21 mouse cellular contexts compared by ENCODE assay signal in the genomic region with DNA sequence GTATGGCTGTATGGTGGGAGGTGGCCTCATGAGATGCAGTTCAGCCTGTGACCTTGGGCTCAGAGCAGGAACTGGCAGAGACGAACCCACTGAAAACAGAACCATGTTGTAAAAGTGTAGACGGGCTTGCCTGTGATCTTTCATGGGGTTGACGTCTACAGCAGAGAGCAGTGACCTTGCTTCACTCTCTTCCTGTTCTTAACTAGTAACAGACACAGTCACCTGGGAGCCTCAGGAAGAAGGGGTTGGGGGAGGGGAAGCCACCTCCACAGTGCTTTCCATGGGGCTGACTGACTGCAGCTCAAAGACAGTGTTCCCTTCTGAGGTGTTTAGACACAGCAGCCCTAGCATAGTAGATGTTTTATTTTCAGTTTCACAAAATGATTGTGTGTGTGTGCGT.
DNase-seq lines count a peak whose midpoint lies in the region; ATAC-seq and TF ChIP-seq lines count a peak whose summit lies in the region.
"Had no signal": no experiment of that assay in that cellular context is flagged by ENCODE, and none has a peak within 500 bp of the region (broad histone marks: within the 10 kb centered on the region; RNA-seq: fewer than 3 reads in every experiment).

No protein-coding gene starts in this region.

- H3K4me2 ChIP-seq in kidney, embryonic 15.5 days = no peak overlapping the region
- H3K4me2 ChIP-seq in limb, embryonic 11.5 days (ENCODE audit: low read depth, severe bottlenecking) = no peak overlapping the region; the same call in 1 of the 2 replicates
- H3K4me2 ChIP-seq: heart, embryonic 15.5 days; hindbrain, embryonic 15.5 days; intestine, embryonic 15.5 days; midbrain, embryonic 12.5 days; neural tube, embryonic 12.5 days had no signal

- no peak for DNase-seq in kidney, adult 2 months
- DNase-seq in ZHBTc4 (ENCODE audit: low read depth, low spot score) = peak; percentile 17
- peak; percentile 44 for DNase-seq in embryo, embryonic 9.5 days (ENCODE audit: extremely low spot score)
- peak; percentile 85 for DNase-seq in limb, embryonic 11.5 days (ENCODE audit: low spot score)
- no peak for DNase-seq in left cerebral cortex, adult 9 months (ENCODE audit: low spot score in 2 of 2)
- DNase-seq in layer of hippocampus, adult 18-20 months (ENCODE audit: low spot score in 2 of 2) = no peak
- DNase-seq: cerebellum, adult 11 months; cerebellum, postnatal 10 days; heart, postnatal 36 days; kidney, postnatal 25 days; layer of hippocampus, adult 9-11 months; thymus, postnatal 14 days had no signal

- H3K36me3 ChIP-seq in kidney, embryonic 15.5 days = no peaks in the 10 kb centered on the region
- no peaks in the 10 kb centered on the region for H3K36me3 ChIP-seq in kidney, adult 2 months (ENCODE audit: control insufficient read depth, insufficient read depth, low read length)
- H3K36me3 ChIP-seq in limb, embryonic 11.5 days (ENCODE audit: control insufficient read depth, insufficient read depth, low read length) = no peaks in the 10 kb centered on the region
- H3K36me3 ChIP-seq: forebrain, embryonic 10.5 days; heart, embryonic 15.5 days; hindbrain, embryonic 15.5 days; intestine, embryonic 15.5 days; midbrain, embryonic 12.5 days; neural tube, embryonic 12.5 days had no signal

- no peaks in the 10 kb centered on the region for H3K27me3 ChIP-seq in kidney, embryonic 15.5 days
- no peaks in the 10 kb centered on the region for H3K27me3 ChIP-seq in kidney, adult 2 months (replicated peaks; ENCODE audit: control insufficient read depth, insufficient read depth, low read length)
- no peaks in the 10 kb centered on the region for H3K27me3 ChIP-seq in limb, embryonic 11.5 days (ENCODE audit: control insufficient read depth, insufficient read depth, low read length)
- H3K27me3 ChIP-seq: heart, embryonic 15.5 days; hindbrain, embryonic 15.5 days; intestine, embryonic 15.5 days; midbrain, embryonic 12.5 days; neural tube, embryonic 12.5 days had no signal

- no peak for TF ChIP-seq CTCF in kidney, adult 2 months (conservative IDR thresholded peaks at IDR 0.05; ENCODE audit: insufficient read depth, insufficient read length, low read depth, low read length)

- H3K9me3 ChIP-seq in kidney, embryonic 15.5 days (replicated peaks) = no peaks in the 10 kb centered on the region
- no peaks in the 10 kb centered on the region for H3K9me3 ChIP-seq in limb, embryonic 11.5 days (ENCODE audit: control insufficient read depth, low read length)
- H3K9me3 ChIP-seq: forebrain, embryonic 10.5 days; heart, embryonic 15.5 days; hindbrain, embryonic 15.5 days; intestine, embryonic 15.5 days; midbrain, embryonic 12.5 days; neural tube, embryonic 12.5 days had no signal

- H3K27ac ChIP-seq in kidney, embryonic 15.5 days = 0 out of 2 replicates have a peak overlapping the region, but pooled peaks have one; percentile 41
- no peak overlapping the region for H3K27ac ChIP-seq in kidney, adult 2 months (ENCODE audit: insufficient read depth, low read depth, low read length)
- peak overlapping the region; percentile 66; the same call in 1 of the 2 replicates for H3K27ac ChIP-seq in limb, embryonic 11.5 days (replicated peaks; ENCODE audit: low read depth, low read length)
- H3K27ac ChIP-seq: forebrain, embryonic 10.5 days; heart, embryonic 15.5 days; hindbrain, embryonic 15.5 days; intestine, embryonic 15.5 days; midbrain, embryonic 12.5 days; neural tube, embryonic 12.5 days had no signal

- H3K9ac ChIP-seq in kidney, embryonic 15.5 days = no peak overlapping the region
- H3K9ac ChIP-seq in limb, embryonic 11.5 days (ENCODE audit: low read length) = no peak overlapping the region
- H3K9ac ChIP-seq: heart, embryonic 15.5 days; hindbrain, embryonic 15.5 days; intestine, embryonic 15.5 days; midbrain, embryonic 12.5 days; neural tube, embryonic 12.5 days had no signal

- WGBS in kidney, embryonic 15.5 days = 21% methylated on average over 4 of the region's 4 CpGs
- WGBS in kidney, adult 2 months = 34% methylated on average over 4 of the region's 4 CpGs
- WGBS in limb, embryonic 11.5 days = 14% methylated on average over 4 of the region's 4 CpGs

- no peak for TF ChIP-seq POLR2A in kidney, adult 2 months (IDR thresholded peaks at IDR 0.05; ENCODE audit: low read depth, low read length)

- 0 out of 2 replicates have a peak, but pooled peaks have one; percentile 43 for ATAC-seq in kidney, embryonic 15.5 days (replicated peaks; ENCODE audit: low FRiP score)
- peak; percentile 84 for ATAC-seq in limb, embryonic 11.5 days (ENCODE audit: insufficient number of reproducible peaks, low FRiP score, low TSS enrichment, low read depth)
- no peak for ATAC-seq in monocyte, adult 5-6 weeks (replicated peaks; ENCODE audit: insufficient number of reproducible peaks, low FRiP score, low TSS enrichment, poor library complexity, severe bottlenecking)
- ATAC-seq: CD4-positive, CD25-positive, alpha-beta regulatory T cell, adult 4 months; intestine, embryonic 15.5 days had no signal

- H3K4me1 ChIP-seq in kidney, embryonic 15.5 days = peaks cover 12% of the 10 kb centered on the region
- H3K4me1 ChIP-seq in kidney, adult 2 months (ENCODE audit: control insufficient read depth, insufficient read depth, low read length) = no peaks in the 10 kb centered on the region
- H3K4me1 ChIP-seq in limb, embryonic 11.5 days (ENCODE audit: control insufficient read depth, insufficient read depth, low read length) = peaks cover 9% of the 10 kb centered on the region; the same call in 1 of the 2 replicates
- H3K4me1 ChIP-seq: heart, embryonic 15.5 days; hindbrain, embryonic 15.5 days; midbrain, embryonic 12.5 days; neural tube, embryonic 12.5 days had no signal

- no peak overlapping the region for H3K4me3 ChIP-seq in kidney, embryonic 15.5 days (replicated peaks)
- H3K4me3 ChIP-seq in kidney, adult 2 months (ENCODE audit: insufficient read depth, low read depth, low read length) = no peak overlapping the region
- no peak overlapping the region for H3K4me3 ChIP-seq in limb, embryonic 11.5 days (ENCODE audit: low read depth, low read length)
- H3K4me3 ChIP-seq: forebrain, embryonic 10.5 days; heart, embryonic 15.5 days; hindbrain, embryonic 15.5 days; intestine, embryonic 15.5 days; midbrain, embryonic 12.5 days; neural tube, embryonic 12.5 days had no signal

Comparison
In these comparisons a context has a peak if more than half of its experiments do, and no peak if none do; other contexts are left out.
1. DNase-seq: peak in ZHBTc4 (single experiment), embryo, embryonic 9.5 days (single experiment) and limb, embryonic 11.5 days (single experiment); none in kidney, adult 2 months (single experiment), left cerebral cortex, adult 9 months (0 of 2) and layer of hippocampus, adult 18-20 months (0 of 2).